Mouse (Mus musculus): ENCODE results near the gene Oas3.
"Not testable (repeated sequence)": the region's sequence is repeated elsewhere in the genome, so short reads cannot be mapped to it uniquely, and the experiment has no call there.

The Oas3 gene

GRCm38 (mm10) chr5:120777478-120777877, at the start of gene Oas3:
Gene Oas3 (minus strand): TSS chr5:120777661.
- DNase-seq (ENCODE audit: low read depth, low spot score), result no peak

GRCm38 (mm10) chr5:120818999-120819398, 41.5 kb upstream of the Oas3 start:
- no peak for DNase-seq (ENCODE audit: low read depth, low spot score)

GRCm38 (mm10) chr5:120815949-120816348, 38.5 kb upstream of the Oas3 start:
- DNase-seq (ENCODE audit: low read depth, low spot score), result no peak

GRCm38 (mm10) chr5:120813023-120813422, 35.6 kb upstream of the Oas3 start:
- DNase-seq (ENCODE audit: low read depth, low spot score), result no peak

GRCm38 (mm10) chr5:120811951-120812819, 34.7 kb upstream of the Oas3 start, which contains the start of gene Oas1c:
Gene Oas1c (minus strand): TSS chr5:120812514.
- DNase-seq (ENCODE audit: low read depth, low spot score), result peak; percentile 72

- DNase-seq (ENCODE audit: low read depth, low spot score), result no peak
These were observed 31.7 kb upstream of the Oas3 start for GRCm38 (mm10) chr5:120809171-120809570.

- DNase-seq (ENCODE audit: low read depth, low spot score), result peak; percentile 8
These were observed 29.0 kb upstream of the Oas3 start for GRCm38 (mm10) chr5:120806458-120806857.

GRCm38 (mm10) chr5:120803596-120803995, 26.1 kb upstream of the Oas3 start:
- no peak for DNase-seq (ENCODE audit: low read depth, low spot score)

GRCm38 (mm10) chr5:120798943-120799342, 21.5 kb upstream of the Oas3 start:
- DNase-seq (ENCODE audit: low read depth, low spot score), result not testable (repeated sequence)

- DNase-seq (ENCODE audit: low read depth, low spot score), result not testable (repeated sequence)
These were observed 20.7 kb upstream of the Oas3 start for GRCm38 (mm10) chr5:120798147-120798546.

GRCm38 (mm10) chr5:120795480-120796034, 18.1 kb upstream of the Oas3 start, which contains the start of gene Oas1e:
Gene Oas1e (minus strand): TSS chr5:120795530.
- not testable (repeated sequence) for DNase-seq (ENCODE audit: low read depth, low spot score)

- DNase-seq (ENCODE audit: low read depth, low spot score), result no peak
These were observed 15.6 kb upstream of the Oas3 start for GRCm38 (mm10) chr5:120793043-120793442.

- DNase-seq (ENCODE audit: low read depth, low spot score), result no peak
These were observed 9.6 kb upstream of the Oas3 start for GRCm38 (mm10) chr5:120787042-120787441.

GRCm38 (mm10) chr5:120782446-120782845, 5.0 kb upstream of the Oas3 start:
- DNase-seq (ENCODE audit: low read depth, low spot score), result no peak

- no peak for DNase-seq (ENCODE audit: low read depth, low spot score)
These were observed 4.2 kb upstream of the Oas3 start for GRCm38 (mm10) chr5:120781646-120782045.

- DNase-seq (ENCODE audit: low read depth, low spot score), result no peak
These were observed 2.5 kb upstream of the Oas3 start for GRCm38 (mm10) chr5:120779922-120780321.

GRCm38 (mm10) chr5:120778941-120779340, 1.5 kb upstream of the Oas3 start:
- DNase-seq (ENCODE audit: low read depth, low spot score), result no peak

GRCm38 (mm10) chr5:120776801-120777200, 660 bp downstream of the Oas3 start:
- DNase-seq (ENCODE audit: low read depth, low spot score), result no peak

- DNase-seq (ENCODE audit: low read depth, low spot score), result no peak
These were observed 2.0 kb downstream of the Oas3 start for GRCm38 (mm10) chr5:120775287-120775985.

- DNase-seq (ENCODE audit: low read depth, low spot score), result no peak
These were observed 8.1 kb downstream of the Oas3 start for GRCm38 (mm10) chr5:120769396-120769795.

GRCm38 (mm10) chr5:120765010-120765409, 12.5 kb downstream of the Oas3 start:
- DNase-seq (ENCODE audit: low read depth, low spot score), result no peak

- DNase-seq (ENCODE audit: low read depth, low spot score), result no peak
These were observed 15.6 kb downstream of the Oas3 start for GRCm38 (mm10) chr5:120761901-120762300.
